Mouse (Mus musculus): ENCODE results near the gene Shcbp1l. TPM values are rescaled to one million over a fixed set of nuclear protein-coding genes. Genes with fewer than 3 reads are reported as not detected.

Gene Shcbp1l
- total RNA-seq (2023; ENCODE audit: inconsistent age), result 2.4 to 4.9 TPM (median 2.7 TPM) in 4 replicates

GRCm38 (mm10) chr1:153424770-153425584, at the start of gene Shcbp1l:
Gene Shcbp1l, plus strand, starts transcription at chr1:153425162.

GRCm38 (mm10) chr1:153487500-153487879, 62.5 kb downstream of the Shcbp1l start, which contains the start of gene Dhx9:
Gene Dhx9, minus strand, starts transcription at chr1:153487660.

Other genes with a start within 250 kb of the Shcbp1l start
- not detected in 4 replicates for gene Lamc2, start 238.7 kb upstream of the Shcbp1l start, total RNA-seq (2023; ENCODE audit: inconsistent age)
- gene Lamc1, start 92.4 kb upstream of the Shcbp1l start, total RNA-seq (2023; ENCODE audit: inconsistent age), result 24.6 to 30.4 TPM (median 27.5 TPM) in 4 replicates
- 406 to 428 TPM (median 419 TPM) in 4 replicates for gene Dhx9, start 62.5 kb downstream of the Shcbp1l start, total RNA-seq (2023; ENCODE audit: inconsistent age)
- 0.35 to 0.54 TPM in 2 of 4 replicates, not detected in the others for gene Npl, start 124.9 kb downstream of the Shcbp1l start, total RNA-seq (2023; ENCODE audit: inconsistent age)
- not detected in 4 replicates for gene Rgs8, start 227.9 kb downstream of the Shcbp1l start, total RNA-seq (2023; ENCODE audit: inconsistent age)